Mouse (Mus musculus): ENCODE measurements around the gene Fgfr2.
A peak's percentile ranks its signal among the peaks of the same experiment; 100 is the strongest.

- no peak for TF ChIP-seq CTCF (IDR thresholded peaks at IDR 0.05; ENCODE audit: borderline replicate concordance, insufficient read depth, low read length)
- peak; percentile 23; the same call in 1 of the 2 replicates for TF ChIP-seq POLR2A (IDR thresholded peaks at IDR 0.05; ENCODE audit: low read depth, low read length)
These were observed 386.9 kb downstream of the Fgfr2 start for GRCm38 (mm10) chr7:132736099-132736862.
